Mouse (Mus musculus): ENCODE measurements around the gene Isy1. TPM values are rescaled to one million over a fixed set of nuclear protein-coding genes. Genes with fewer than 3 reads are reported as not detected.

Isy1 gene
- 44.4 TPM for polyA plus RNA-seq (2012; fragmentation: generic; extraction: Trizol)
- long read RNA-seq, experiment 1, full-length matches to known transcripts, result 22 of 34 reads
- long read RNA-seq, experiment 1, partial matches to known transcripts, result 4 of 34 reads
- long read RNA-seq, experiment 1, other reads (novel, unspliced or antisense), result 8 of 34 reads
- long read RNA-seq, experiment 2, full-length matches to known transcripts, result 183 of 190 reads
- long read RNA-seq, experiment 2, partial matches to known transcripts, result 1 of 190 reads
- long read RNA-seq, experiment 2, other reads (novel, unspliced or antisense), result 6 of 190 reads

- no peaks in the 10 kb centered on the region for H3K27me3 ChIP-seq (ENCODE audit: control insufficient read depth, insufficient read depth, insufficient read length)
- H3K36me3 ChIP-seq (ENCODE audit: control insufficient read depth, insufficient read depth), result peaks cover 54% of the 10 kb centered on the region
- H3K4me3 ChIP-seq (ENCODE audit: insufficient read depth, poor library complexity, severe bottlenecking), result peak within 1 kb of the TSS; percentile 70
- peaks cover 41% of the 10 kb centered on the region for H3K79me2 ChIP-seq (ENCODE audit: control insufficient read depth, insufficient read depth)
- TF ChIP-seq USF1 (IDR thresholded peaks at IDR 0.05; ENCODE audit: low read depth), result no peak
- no peak for TF ChIP-seq FOSL1 (IDR thresholded peaks at IDR 0.05; ENCODE audit: insufficient read depth, low read length, poor library complexity, severe bottlenecking)
- TF ChIP-seq MAX (IDR thresholded peaks at IDR 0.05), result peak; percentile 95
- TF ChIP-seq MYOD1 (IDR thresholded peaks at IDR 0.05; ENCODE audit: control insufficient read depth, insufficient read length, low read depth), result peak; percentile 7
- peak within 1 kb of the TSS; percentile 90 for H3ac ChIP-seq (ENCODE audit: control insufficient read depth, insufficient read length, low read depth)
- H3K79me3 ChIP-seq (ENCODE audit: low read depth), result peaks cover 26% of the 10 kb centered on the region
Observed at GRCm38 (mm10) chr6:87838551-87839197, at the start of gene Isy1. Isy1 (minus strand) TSS chr6:87838798.

GRCm38 (mm10) chr6:87887594-87888233 lies 49.1 kb upstream of the Isy1 start, which contains the start of gene Copg1:
Copg1 (plus strand) TSS chr6:87887814.
- peak within 1 kb of the TSS; percentile 97 for H3K4me3 ChIP-seq (ENCODE audit: insufficient read depth, poor library complexity, severe bottlenecking)
- H3K79me3 ChIP-seq (ENCODE audit: low read depth), result peaks cover 27% of the 10 kb centered on the region
- no peak for TF ChIP-seq MYOG (IDR thresholded peaks at IDR 0.05; ENCODE audit: control insufficient read depth, extremely low read depth, insufficient read length)
- peak; percentile 93 for TF ChIP-seq CTCF (IDR thresholded peaks at IDR 0.05; ENCODE audit: control insufficient read depth, insufficient read depth, insufficient read length)
- TF ChIP-seq MAX (IDR thresholded peaks at IDR 0.05), result peak; percentile 76
- TF ChIP-seq FOSL1 (IDR thresholded peaks at IDR 0.05; ENCODE audit: insufficient read depth, low read length, poor library complexity, severe bottlenecking), result no peak
- H3K27me3 ChIP-seq (ENCODE audit: control insufficient read depth, insufficient read depth, insufficient read length), result no peaks in the 10 kb centered on the region
- peaks cover 39% of the 10 kb centered on the region for H3K36me3 ChIP-seq (ENCODE audit: control insufficient read depth, insufficient read depth)
- H3K79me2 ChIP-seq (ENCODE audit: control insufficient read depth, insufficient read depth), result peaks cover 32% of the 10 kb centered on the region
- H3ac ChIP-seq (ENCODE audit: control insufficient read depth, insufficient read length, low read depth), result peak within 1 kb of the TSS; percentile 96

GRCm38 (mm10) chr6:87886721-87887120 lies 48.1 kb upstream of the Isy1 start:
- Histone ChIP-seq H3K79me2 (ENCODE audit: control insufficient read depth, insufficient read depth) (peaks cover 32% of the 10 kb centered on the region), H3ac (ENCODE audit: control insufficient read depth, insufficient read length, low read depth) (no peak overlapping the region), H3K4me3 (ENCODE audit: insufficient read depth, poor library complexity, severe bottlenecking) (no peak overlapping the region), H3K36me3 (ENCODE audit: control insufficient read depth, insufficient read depth) (peaks cover 29% of the 10 kb centered on the region), H3K79me3 (ENCODE audit: low read depth) (peaks cover 27% of the 10 kb centered on the region), H3K27me3 (ENCODE audit: control insufficient read depth, insufficient read depth, insufficient read length) (no peaks in the 10 kb centered on the region)
- TF ChIP-seq CEBPB (IDR thresholded peaks at IDR 0.05; ENCODE audit: low read depth), result no peak
- TF ChIP-seq MYOD1 (IDR thresholded peaks at IDR 0.05; ENCODE audit: control insufficient read depth, insufficient read length, low read depth), result no peak
- no peak for TF ChIP-seq USF1 (IDR thresholded peaks at IDR 0.05; ENCODE audit: low read depth)
- no peak for TF ChIP-seq MYOG (IDR thresholded peaks at IDR 0.05; ENCODE audit: control insufficient read depth, extremely low read depth, insufficient read length)
- TF ChIP-seq CTCF (IDR thresholded peaks at IDR 0.05; ENCODE audit: control insufficient read depth, insufficient read depth, insufficient read length), result no peak
- TF ChIP-seq FOSL1 (IDR thresholded peaks at IDR 0.05; ENCODE audit: insufficient read depth, low read length, poor library complexity, severe bottlenecking), result no peak
- no peak for TF ChIP-seq MAX (IDR thresholded peaks at IDR 0.05)

GRCm38 (mm10) chr6:87882816-87883215 lies 44.2 kb upstream of the Isy1 start:
- H3K36me3 ChIP-seq (ENCODE audit: control insufficient read depth, insufficient read depth), result no peaks in the 10 kb centered on the region
- TF ChIP-seq USF1 (IDR thresholded peaks at IDR 0.05; ENCODE audit: low read depth), result no peak
- no peak for TF ChIP-seq MYOG (IDR thresholded peaks at IDR 0.05; ENCODE audit: control insufficient read depth, extremely low read depth, insufficient read length)
- TF ChIP-seq FOSL1 (IDR thresholded peaks at IDR 0.05; ENCODE audit: insufficient read depth, low read length, poor library complexity, severe bottlenecking), result no peak
- no peak overlapping the region for H3ac ChIP-seq (ENCODE audit: control insufficient read depth, insufficient read length, low read depth)
- H3K79me2 ChIP-seq (ENCODE audit: control insufficient read depth, insufficient read depth), result peaks cover 2% of the 10 kb centered on the region
- H3K79me3 ChIP-seq (ENCODE audit: low read depth), result peaks cover under 1% of the 10 kb centered on the region
- no peak overlapping the region for H3K4me3 ChIP-seq (ENCODE audit: insufficient read depth, poor library complexity, severe bottlenecking)
- H3K27me3 ChIP-seq (ENCODE audit: control insufficient read depth, insufficient read depth, insufficient read length), result no peaks in the 10 kb centered on the region

- H3K79me3 ChIP-seq (ENCODE audit: low read depth), result no peaks in the 10 kb centered on the region
- no peaks in the 10 kb centered on the region for H3K79me2 ChIP-seq (ENCODE audit: control insufficient read depth, insufficient read depth)
- TF ChIP-seq MAX (IDR thresholded peaks at IDR 0.05) (no peak), CTCF (IDR thresholded peaks at IDR 0.05; ENCODE audit: control insufficient read depth, insufficient read depth, insufficient read length) (no peak), FOSL1 (IDR thresholded peaks at IDR 0.05; ENCODE audit: insufficient read depth, low read length, poor library complexity, severe bottlenecking) (no peak), CEBPB (IDR thresholded peaks at IDR 0.05; ENCODE audit: low read depth) (no peak), MYOG (IDR thresholded peaks at IDR 0.05; ENCODE audit: control insufficient read depth, extremely low read depth, insufficient read length) (no peak), USF1 (IDR thresholded peaks at IDR 0.05; ENCODE audit: low read depth) (no peak), MYOD1 (IDR thresholded peaks at IDR 0.05; ENCODE audit: control insufficient read depth, insufficient read length, low read depth) (no peak)
- H3K27me3 ChIP-seq (ENCODE audit: control insufficient read depth, insufficient read depth, insufficient read length), result no peaks in the 10 kb centered on the region
- H3K4me3 ChIP-seq (ENCODE audit: insufficient read depth, poor library complexity, severe bottlenecking), result no peak overlapping the region
- H3ac ChIP-seq (ENCODE audit: control insufficient read depth, insufficient read length, low read depth), result no peak overlapping the region
- H3K36me3 ChIP-seq (ENCODE audit: control insufficient read depth, insufficient read depth), result no peaks in the 10 kb centered on the region
Observed at GRCm38 (mm10) chr6:87882221-87882620, 43.6 kb upstream of the Isy1 start.
